Mouse (Mus musculus): ENCODE data around the gene Tmem91. TPM values are rescaled to one million over a fixed set of nuclear protein-coding genes. Genes with fewer than 3 reads are reported as not detected.
A peak's percentile ranks its signal among the peaks of the same experiment; 100 is the strongest.

The Tmem91 gene
- polyA plus RNA-seq, 1 experiment: 2.9 TPM

- WGBS: under 1% methylated on average over 52 of the region's 52 CpGs
- H3K4me1 ChIP-seq (replicated peaks; ENCODE audit: control insufficient read depth, insufficient read depth, low read length): peaks cover 38% of the 10 kb centered on the region
- peak; percentile 80 for DNase-seq
These were observed 14.0 kb upstream of the Tmem91 start for GRCm38 (mm10) chr7:25688810-25689586.

GRCm38 (mm10) chr7:25687811-25688401 lies 12.9 kb upstream of the Tmem91 start:
- peak; percentile 78 for TF ChIP-seq CTCF (IDR thresholded peaks at IDR 0.05; ENCODE audit: borderline replicate concordance, control insufficient read depth, extremely low read depth, insufficient read depth, low read length, poor library complexity)
- TF ChIP-seq POLR2A (IDR thresholded peaks at IDR 0.05; ENCODE audit: control insufficient read depth, extremely low read depth, insufficient read depth, low read length, poor library complexity): no peak

More at GRCm38 (mm10) chr7:25688810-25689586, 14.0 kb upstream of the Tmem91 start:
- Histone ChIP-seq H3K27ac (ENCODE audit: control insufficient read depth, insufficient read depth, low read length) (peak overlapping the region; percentile 64), H3K36me3 (ENCODE audit: control insufficient read depth, insufficient read depth, low read length) (peaks cover 16% of the 10 kb centered on the region), H3K27me3 (ENCODE audit: control insufficient read depth, insufficient read depth, low read length) (no peaks in the 10 kb centered on the region), H3K4me3 (ENCODE audit: control insufficient read depth, insufficient read depth, low read length) (peak overlapping the region; percentile 82)
- peak; percentile 25; the same call in 1 of the 2 replicates for TF ChIP-seq CTCF (IDR thresholded peaks at IDR 0.05; ENCODE audit: borderline replicate concordance, control insufficient read depth, extremely low read depth, insufficient read depth, low read length, poor library complexity)
- TF ChIP-seq POLR2A (IDR thresholded peaks at IDR 0.05; ENCODE audit: control insufficient read depth, extremely low read depth, insufficient read depth, low read length, poor library complexity): no peak

GRCm38 (mm10) chr7:25686680-25687531 lies 11.9 kb upstream of the Tmem91 start, which contains the start of gene Tgfb1:
Gene Tgfb1, plus strand, starts transcription at chr7:25687002.
- WGBS: under 1% methylated on average over 69 of the region's 69 CpGs
- H3K36me3 ChIP-seq (ENCODE audit: control insufficient read depth, insufficient read depth, low read length): peaks cover under 1% of the 10 kb centered on the region; the same call in 1 of the 2 replicates
- TF ChIP-seq POLR2A (IDR thresholded peaks at IDR 0.05; ENCODE audit: control insufficient read depth, extremely low read depth, insufficient read depth, low read length, poor library complexity): peak; percentile 49; the same call in 1 of the 2 replicates
- TF ChIP-seq CTCF (IDR thresholded peaks at IDR 0.05; ENCODE audit: borderline replicate concordance, control insufficient read depth, extremely low read depth, insufficient read depth, low read length, poor library complexity): peak; percentile 85
- DNase-seq: peak; percentile 90
- peak within 1 kb of the TSS; percentile 82 for H3K4me3 ChIP-seq (ENCODE audit: control insufficient read depth, insufficient read depth, low read length)
- H3K4me1 ChIP-seq (replicated peaks; ENCODE audit: control insufficient read depth, insufficient read depth, low read length): peaks cover 57% of the 10 kb centered on the region
- H3K27ac ChIP-seq (ENCODE audit: control insufficient read depth, insufficient read depth, low read length): peak within 1 kb of the TSS; percentile 84
- no peaks in the 10 kb centered on the region for H3K27me3 ChIP-seq (ENCODE audit: control insufficient read depth, insufficient read depth, low read length)

More at GRCm38 (mm10) chr7:25687811-25688401, 12.9 kb upstream of the Tmem91 start:
- Histone ChIP-seq H3K27me3 (ENCODE audit: control insufficient read depth, insufficient read depth, low read length) (no peaks in the 10 kb centered on the region), H3K36me3 (ENCODE audit: control insufficient read depth, insufficient read depth, low read length) (peaks cover 7% of the 10 kb centered on the region), H3K4me3 (ENCODE audit: control insufficient read depth, insufficient read depth, low read length) (peak overlapping the region; percentile 82), H3K4me1 (replicated peaks; ENCODE audit: control insufficient read depth, insufficient read depth, low read length) (peaks cover 49% of the 10 kb centered on the region), H3K27ac (ENCODE audit: control insufficient read depth, insufficient read depth, low read length) (peak overlapping the region; percentile 84)
- DNase-seq: peak; percentile 86
- WGBS: under 1% methylated on average over 47 of the region's 47 CpGs

GRCm38 (mm10) chr7:25685926-25686470 lies 11.0 kb upstream of the Tmem91 start:
- Histone ChIP-seq H3K27ac (ENCODE audit: control insufficient read depth, insufficient read depth, low read length) (peak overlapping the region; percentile 49), H3K4me3 (ENCODE audit: control insufficient read depth, insufficient read depth, low read length) (peak overlapping the region; percentile 82), H3K4me1 (replicated peaks; ENCODE audit: control insufficient read depth, insufficient read depth, low read length) (peaks cover 66% of the 10 kb centered on the region), H3K36me3 (ENCODE audit: control insufficient read depth, insufficient read depth, low read length) (no peaks in the 10 kb centered on the region), H3K27me3 (ENCODE audit: control insufficient read depth, insufficient read depth, low read length) (no peaks in the 10 kb centered on the region)
- TF ChIP-seq CTCF (IDR thresholded peaks at IDR 0.05; ENCODE audit: borderline replicate concordance, control insufficient read depth, extremely low read depth, insufficient read depth, low read length, poor library complexity) (no peak), POLR2A (IDR thresholded peaks at IDR 0.05; ENCODE audit: control insufficient read depth, extremely low read depth, insufficient read depth, low read length, poor library complexity) (no peak)
- WGBS: 82% methylated on average over 21 of the region's 21 CpGs
- DNase-seq: no peak

GRCm38 (mm10) chr7:25684659-25685058 lies 9.7 kb upstream of the Tmem91 start:
- H3K27ac ChIP-seq (ENCODE audit: control insufficient read depth, insufficient read depth, low read length): peak overlapping the region; percentile 4; the same call in 1 of the 2 replicates
- peaks cover 63% of the 10 kb centered on the region for H3K4me1 ChIP-seq (replicated peaks; ENCODE audit: control insufficient read depth, insufficient read depth, low read length)
- WGBS: 96% methylated on average over 6 of the region's 6 CpGs

More at GRCm38 (mm10) chr7:25684659-25685058, 9.7 kb upstream of the Tmem91 start:
- DNase-seq: no peak
- Histone ChIP-seq H3K27me3 (ENCODE audit: control insufficient read depth, insufficient read depth, low read length) (no peaks in the 10 kb centered on the region), H3K4me3 (ENCODE audit: control insufficient read depth, insufficient read depth, low read length) (no peak overlapping the region), H3K36me3 (ENCODE audit: control insufficient read depth, insufficient read depth, low read length) (no peaks in the 10 kb centered on the region)
- no peak for TF ChIP-seq POLR2A (IDR thresholded peaks at IDR 0.05; ENCODE audit: control insufficient read depth, extremely low read depth, insufficient read depth, low read length, poor library complexity)
